Mouse (Mus musculus): ENCODE results near the gene Anxa6. TPM values are rescaled to one million over a fixed set of nuclear protein-coding genes. Genes with fewer than 3 reads are reported as not detected.
"Not testable (repeated sequence)": the region's sequence is repeated elsewhere in the genome, so short reads cannot be mapped to it uniquely, and the experiment has no call there.

Anxa6 gene
- total RNA-seq, 2 experiments from 2014 or later: 95.8 to 96.4 TPM

- no peak for DNase-seq
Measured at GRCm38 (mm10) chr11:54958571-54959073, 74.6 kb downstream of the Anxa6 start.

DNA sequence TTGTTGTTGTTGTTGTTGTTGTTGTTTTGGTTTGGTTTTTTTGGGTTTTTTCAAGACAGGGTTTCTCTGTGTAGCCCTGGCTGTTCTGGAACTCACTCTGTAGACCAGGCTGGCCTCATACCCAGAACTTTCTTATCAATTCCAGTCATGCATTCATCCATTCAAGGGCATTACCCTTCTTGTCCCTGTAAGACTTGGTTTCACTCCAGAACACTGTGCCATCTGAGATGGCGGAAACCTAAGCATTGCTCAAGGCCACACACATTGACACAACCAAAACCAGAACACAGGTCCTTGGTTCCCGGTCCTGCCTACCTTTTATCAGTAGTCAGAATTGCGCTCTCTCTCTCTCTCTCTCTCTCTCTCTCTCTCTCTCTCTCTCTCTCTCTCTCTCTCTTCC lies 75.5 kb downstream of the Anxa6 start:
- DNase-seq: not testable (repeated sequence)

GRCm38 (mm10) chr11:54956912-54957311 lies 76.3 kb downstream of the Anxa6 start:
- DNase-seq: no peak

GRCm38 (mm10) chr11:54955735-54956480 lies 77.3 kb downstream of the Anxa6 start:
- peak; percentile 98 to 99 for DNase-seq

DNA sequence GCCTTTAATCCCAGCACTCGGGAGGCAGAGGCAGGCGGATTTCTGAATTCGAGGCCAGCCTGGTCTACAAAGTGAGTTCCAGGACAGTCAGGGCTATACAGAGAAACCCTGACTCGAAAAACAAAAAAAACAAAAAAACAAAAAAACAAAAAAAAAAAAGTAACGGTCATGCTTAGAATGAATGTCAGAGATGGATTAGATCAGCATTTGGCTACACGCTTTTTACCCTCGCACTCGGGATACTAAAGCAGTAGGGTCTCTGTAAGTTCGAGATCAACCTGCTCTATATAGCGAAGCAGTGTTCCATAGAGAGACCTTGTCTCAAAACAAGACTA lies 77.9 kb downstream of the Anxa6 start:
- DNase-seq: not testable (repeated sequence)

- DNase-seq: no peak
Measured at GRCm38 (mm10) chr11:54954716-54955115, 78.5 kb downstream of the Anxa6 start.

GRCm38 (mm10) chr11:54953993-54954446 lies 79.2 kb downstream of the Anxa6 start:
- DNase-seq: peak; percentile 18 to 24

GRCm38 (mm10) chr11:54952651-54953050 lies 80.6 kb downstream of the Anxa6 start:
- no peak for DNase-seq

GRCm38 (mm10) chr11:54950684-54951083 lies 82.6 kb downstream of the Anxa6 start:
- DNase-seq: no peak

- DNase-seq: no peak
Measured at GRCm38 (mm10) chr11:54949717-54950116, 83.5 kb downstream of the Anxa6 start.

DNA sequence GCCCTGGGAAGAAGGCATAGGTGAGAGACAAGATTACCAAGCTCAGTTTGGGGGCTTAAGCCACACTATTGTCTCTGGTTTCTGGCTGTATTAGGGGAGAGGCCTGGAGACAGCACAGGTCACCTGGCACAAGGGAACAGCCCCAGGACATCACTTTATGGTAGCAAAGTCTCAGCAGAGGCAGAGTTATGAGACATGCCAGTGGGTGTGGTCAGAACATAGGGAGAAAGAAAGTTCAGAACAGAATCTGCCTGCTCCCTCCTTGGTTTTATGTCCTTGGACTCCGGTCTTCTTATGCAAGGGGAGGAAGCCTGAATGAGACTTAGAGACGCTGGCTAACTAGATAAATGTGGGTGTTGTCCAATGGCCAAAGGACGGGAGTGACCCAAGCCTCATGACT lies 88.5 kb downstream of the Anxa6 start:
- no peak for DNase-seq

DNA sequence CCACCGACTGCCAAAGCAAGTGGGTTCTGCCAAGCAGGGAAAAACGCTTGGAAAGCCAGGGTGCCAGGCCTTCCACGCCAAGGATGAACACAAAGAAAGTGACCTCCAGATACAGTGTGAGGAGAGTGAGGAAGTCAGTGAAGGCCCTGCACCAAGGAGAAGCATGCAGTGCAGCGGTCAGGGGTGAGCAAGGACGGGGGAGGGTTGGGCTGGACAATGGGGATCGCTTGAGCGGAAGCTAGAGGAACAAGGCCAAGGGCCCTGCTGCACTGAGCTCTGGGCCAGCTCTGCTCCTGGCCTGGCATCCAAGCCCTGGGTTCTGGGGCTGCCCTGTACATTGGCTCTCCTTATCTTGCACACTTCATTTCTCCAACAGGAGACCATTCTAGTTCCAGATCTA lies 93.2 kb downstream of the Anxa6 start:
- peak in 1 of 2 experiments; percentile 19 for DNase-seq

DNA sequence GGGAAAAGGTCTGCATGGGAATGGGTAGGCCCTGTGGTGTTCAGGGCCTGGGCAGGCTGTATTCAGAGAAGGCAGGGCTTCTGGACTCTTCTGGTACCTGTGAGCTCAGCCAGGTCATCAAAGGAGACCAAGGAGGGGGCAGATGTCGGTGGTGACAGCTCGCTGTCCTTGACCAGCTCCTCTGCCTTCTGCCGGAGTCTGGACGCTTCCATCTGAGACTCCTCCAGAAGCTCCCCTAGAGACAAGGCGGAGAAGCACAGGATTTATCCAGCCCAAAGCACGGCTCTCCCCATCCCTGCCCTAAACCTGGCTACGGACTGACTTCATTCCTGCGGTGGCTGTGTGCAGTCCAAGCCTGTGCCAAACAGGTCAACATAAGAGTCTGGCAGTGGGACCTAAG lies 93.7 kb downstream of the Anxa6 start:
- DNase-seq: no peak

- no peak for DNase-seq
Measured at GRCm38 (mm10) chr11:54936771-54937140, 96.5 kb downstream of the Anxa6 start.

DNA sequence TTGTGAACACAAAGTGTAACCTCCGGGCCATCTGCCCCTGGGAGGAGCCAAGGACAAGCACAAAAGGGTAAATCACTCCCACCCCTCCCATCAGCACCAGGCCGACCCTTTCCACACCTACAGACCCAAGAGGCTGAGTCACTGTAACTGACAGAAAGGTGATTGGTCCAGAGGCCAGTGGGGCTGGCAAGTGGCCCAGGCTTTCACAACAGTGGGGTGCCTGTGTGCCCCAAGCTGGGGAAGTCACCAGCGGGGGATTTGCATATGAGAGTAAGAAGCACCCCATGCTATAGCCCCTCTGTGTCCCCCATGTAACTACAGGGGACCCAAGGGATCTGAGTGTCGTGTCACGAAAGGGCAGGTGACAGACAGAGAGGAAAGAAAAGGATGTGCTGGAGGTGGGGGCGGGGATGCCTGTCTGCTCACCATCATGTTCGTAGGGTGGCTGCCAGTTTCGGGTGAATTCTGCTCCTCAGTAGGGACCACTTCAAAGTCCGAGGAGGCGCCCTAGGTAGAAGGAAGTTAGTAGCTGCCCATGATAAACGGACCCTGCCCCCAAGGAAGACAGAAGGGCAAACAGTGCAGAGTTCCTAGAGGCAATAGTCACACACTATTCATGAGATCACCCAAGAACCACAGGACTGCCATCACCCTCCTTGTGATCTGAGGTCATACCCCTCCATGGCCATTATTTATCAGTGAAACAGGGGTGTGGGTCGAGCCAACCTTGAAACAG lies 97.0 kb downstream of the Anxa6 start:
- no peak for DNase-seq

- DNase-seq: no peak
Measured at GRCm38 (mm10) chr11:54934198-54934597, 99.0 kb downstream of the Anxa6 start.

DNA sequence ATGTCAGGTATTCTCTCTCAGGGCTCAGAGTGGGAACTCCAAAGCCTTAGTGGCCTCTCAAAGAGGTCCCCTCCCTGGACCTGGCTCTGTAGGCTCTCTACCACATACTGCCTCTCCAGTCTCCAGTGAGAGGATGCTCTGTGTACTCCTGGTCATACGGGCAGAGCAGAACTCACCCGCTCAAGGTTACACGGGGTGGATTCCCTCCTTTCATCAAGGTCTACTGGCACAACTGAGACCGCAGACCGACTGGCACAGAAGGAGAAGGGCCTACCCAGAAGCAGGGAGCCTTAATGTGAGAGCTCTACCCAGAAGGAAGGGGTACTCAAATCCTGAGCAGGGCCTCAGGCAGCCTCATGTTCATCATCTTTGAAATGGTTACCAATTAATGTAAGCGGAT lies 100.7 kb downstream of the Anxa6 start:
- DNase-seq: no peak

DNA sequence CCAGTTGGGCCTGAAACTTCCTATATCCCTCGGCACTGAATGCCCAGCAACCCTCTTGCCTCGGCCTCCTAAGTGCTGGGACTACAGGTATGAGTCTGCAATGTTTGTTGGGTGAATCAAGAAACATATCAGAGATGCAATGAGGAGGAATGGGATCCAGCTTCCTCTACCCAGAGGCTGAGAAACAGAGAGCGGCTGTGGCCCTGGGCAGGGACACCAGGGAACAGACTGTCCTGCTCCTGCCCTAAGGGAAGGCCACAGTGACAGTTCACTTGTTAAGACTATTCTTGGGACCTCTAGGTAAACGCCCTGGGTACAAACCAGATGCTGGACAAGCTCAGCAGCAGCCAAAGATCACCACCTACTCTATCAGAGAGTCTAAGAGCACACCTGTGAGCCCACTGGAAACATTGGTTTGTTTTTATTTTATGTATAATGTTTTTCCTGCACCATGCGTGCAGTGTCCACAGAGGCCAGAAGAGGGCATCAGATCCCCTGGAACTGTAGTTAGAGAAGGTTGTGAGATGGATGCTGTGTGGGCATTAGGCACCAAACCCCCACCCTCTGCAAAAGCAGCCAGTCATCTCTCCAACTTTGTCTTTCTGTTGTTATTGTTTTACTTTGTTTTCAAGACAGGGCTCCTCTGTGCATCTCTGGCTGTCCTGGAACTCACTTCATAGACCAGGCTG lies 101.7 kb downstream of the Anxa6 start:
- DNase-seq: peak in 1 of 2 experiments; percentile 30

DNA sequence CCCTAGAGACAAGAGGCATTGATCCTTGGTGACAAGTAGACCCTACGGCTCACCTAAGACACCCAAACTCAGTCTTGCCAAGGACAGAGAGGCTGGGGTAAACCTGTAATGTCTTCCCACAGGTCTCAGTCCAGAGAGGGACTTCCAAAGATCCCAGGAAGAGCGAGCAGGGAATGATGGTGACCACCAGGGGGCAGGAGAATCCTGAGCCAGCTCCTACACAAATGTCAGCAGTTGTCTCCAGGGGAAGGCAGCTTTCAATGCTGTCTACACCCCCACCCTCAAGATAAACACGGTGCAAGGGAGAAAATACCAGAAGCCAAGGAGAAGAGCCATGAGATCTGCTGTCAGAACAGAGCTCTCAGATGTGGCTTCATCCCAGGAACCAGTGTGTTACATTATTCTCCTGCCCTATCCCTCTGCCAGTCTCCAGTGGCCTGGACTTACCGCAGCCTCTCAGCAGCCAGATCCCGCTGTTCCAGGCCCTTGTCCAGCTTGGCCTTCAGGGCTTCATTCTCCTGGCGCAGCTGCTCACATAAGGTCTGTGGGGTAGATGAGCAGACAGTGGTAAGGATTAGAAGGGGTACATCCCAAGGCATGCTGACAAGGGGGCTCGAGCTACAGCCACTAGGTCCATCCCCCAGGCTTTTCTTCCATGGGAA lies 102.8 kb downstream of the Anxa6 start:
- DNase-seq: peak in 1 of 2 experiments; percentile 34

DNA sequence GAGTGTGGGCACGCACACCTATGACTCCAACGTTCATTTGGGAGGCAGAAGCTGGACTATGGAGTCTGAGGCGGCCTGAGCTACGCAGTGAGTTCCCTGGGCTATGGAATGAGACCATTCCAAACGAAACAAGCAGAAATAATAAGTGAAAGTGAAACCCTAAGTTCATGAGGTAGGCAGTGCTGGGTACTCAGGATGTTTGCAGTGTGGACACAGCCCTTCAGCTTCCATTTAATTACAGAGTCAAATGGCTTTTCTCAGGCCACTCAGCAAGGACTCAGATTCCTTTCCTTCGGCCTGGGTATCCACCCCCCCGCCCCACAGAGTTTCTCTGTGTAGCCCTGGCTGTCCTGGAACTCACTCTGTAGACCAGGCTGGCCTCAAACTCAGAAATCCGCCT lies 103.5 kb downstream of the Anxa6 start:
- DNase-seq: no peak

DNA sequence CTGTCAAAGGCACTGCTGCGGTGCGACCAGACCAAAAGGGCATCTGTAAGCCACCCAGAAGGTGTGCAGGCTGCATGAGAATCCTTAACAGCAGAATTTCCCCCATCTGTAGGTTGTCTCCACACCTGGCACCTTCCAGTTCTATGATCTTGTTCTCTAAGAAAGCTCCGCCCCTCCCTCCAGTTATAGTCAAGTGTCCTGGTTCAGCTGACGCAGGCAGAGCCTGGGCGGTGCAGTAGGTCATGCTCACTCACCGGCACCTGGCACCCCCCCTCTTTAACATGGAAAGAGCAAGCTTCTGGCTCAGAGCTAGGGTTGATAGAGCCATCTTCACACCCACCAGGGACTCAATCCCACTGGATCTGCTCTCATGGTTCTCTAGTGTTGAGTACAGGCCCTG lies 104.0 kb downstream of the Anxa6 start:
- DNase-seq: no peak
